Mouse (Mus musculus): ENCODE data around the gene Rhpn2.

- TF ChIP-seq CTCF (conservative IDR thresholded peaks at IDR 0.05; ENCODE audit: low read length), result no peak
- TF ChIP-seq POU5F1 (IDR thresholded peaks at IDR 0.05; ENCODE audit: borderline replicate concordance, low read length), result no peak
Measured at GRCm38 (mm10) chr7:35357621-35358020, 23.7 kb downstream of the Rhpn2 start.

All from E14TG2a.4 (cell line).